Mouse (Mus musculus) embryonic fibroblast, embryonic 13.5 days (primary cell): ENCODE results near the gene Gng7. TPM values are rescaled to one million over a fixed set of nuclear protein-coding genes. Genes with fewer than 3 reads are reported as not detected.
"Not testable (repeated sequence)": the region's sequence is repeated elsewhere in the genome, so short reads cannot be mapped to it uniquely, and the experiment has no call there.

Experiments
- H3K27ac ChIP-seq: 2 replicates; pipeline ENCODE4 v1.5.1; 2012; ENCODE audit warnings: low read length, control low read depth, inconsistent platforms; ENCODE audit not compliant: insufficient read depth
- H3K4me1 ChIP-seq: 2 replicates; pipeline ENCODE4 v1.6.1; 2011; ENCODE audit warnings: low read length; ENCODE audit not compliant: control insufficient read depth, insufficient read depth
- H3K4me3 ChIP-seq: 2 replicates; pipeline ENCODE4 v1.5.1; 2011; ENCODE audit warnings: mild to moderate bottlenecking, control low read depth, low read length; ENCODE audit not compliant: insufficient read depth
- CTCF ChIP-seq: IDR thresholded peaks from 2 replicates; pipeline ENCODE4 v1.5.1; 2011; ENCODE audit warnings: mild to moderate bottlenecking, control low read depth, low read length, moderate library complexity, borderline replicate concordance; ENCODE audit not compliant: insufficient read depth
- POLR2A ChIP-seq: IDR thresholded peaks from 2 replicates; pipeline ENCODE4 v1.6.1; 2011; ENCODE audit warnings: low read depth, mild to moderate bottlenecking, control low read depth, low read length, moderate library complexity
- polyA plus RNA-seq: library from polyadenylated mRNA; stranded (reverse); fragments of >200 nt; gene quantifications from 2 replicates; pipeline ENCODE4 v1.2.4, GENCODE M21; 2011; ENCODE audit warnings: low read depth; ENCODE audit not compliant: missing spikeins, insufficient read length

The Gng7 gene
- polyA plus RNA-seq, 1 experiment, result 5.4 TPM

- no peak for TF ChIP-seq CTCF
- no peak for TF ChIP-seq POLR2A
- H3K4me3 ChIP-seq, result no peak overlapping the region
- H3K27ac ChIP-seq, result no peak overlapping the region
Observed at GRCm38 (mm10) chr10:81051133-81051532, 36.4 kb upstream of the Gng7 start.

GRCm38 (mm10) chr10:81050645-81051044, 35.9 kb upstream of the Gng7 start:
- TF ChIP-seq CTCF (0 out of 2 replicates have a peak, but pooled peaks have one; percentile 5), POLR2A (no peak)
- H3K4me1 ChIP-seq, result no peaks in the 10 kb centered on the region
- no peak overlapping the region for H3K4me3 ChIP-seq
- H3K27ac ChIP-seq, result no peak overlapping the region

More at GRCm38 (mm10) chr10:81051133-81051532, 36.4 kb upstream of the Gng7 start:
- no peaks in the 10 kb centered on the region for H3K4me1 ChIP-seq

GRCm38 (mm10) chr10:81045246-81045645, 30.5 kb upstream of the Gng7 start:
- H3K4me1 ChIP-seq, H3K4me3 ChIP-seq, H3K27ac ChIP-seq: not testable (repeated sequence)

GRCm38 (mm10) chr10:81041458-81042175, 26.9 kb upstream of the Gng7 start:
- H3K4me1 ChIP-seq, result no peaks in the 10 kb centered on the region
- H3K27ac ChIP-seq, result no peak overlapping the region
- TF ChIP-seq CTCF (peak; percentile 75), POLR2A (no peak)
- H3K4me3 ChIP-seq, result no peak overlapping the region

GRCm38 (mm10) chr10:81036988-81037580, 22.3 kb upstream of the Gng7 start, which contains the start of gene Slc39a3:
TSS of gene Slc39a3 (minus strand) at chr10:81037426.
- peak within 1 kb of the TSS; percentile 80 for H3K4me3 ChIP-seq
- peak; percentile 56; the same call in 1 of the 2 replicates for TF ChIP-seq POLR2A
- no peak for TF ChIP-seq CTCF
- no peak within 1 kb of the TSS for H3K27ac ChIP-seq

GRCm38 (mm10) chr10:81036251-81036650, 21.5 kb upstream of the Gng7 start:
- TF ChIP-seq CTCF (no peak), POLR2A (no peak)
- Histone ChIP-seq H3K4me1 (no peaks in the 10 kb centered on the region), H3K27ac (no peak overlapping the region), H3K4me3 (no peak overlapping the region)

More at GRCm38 (mm10) chr10:81036988-81037580, 22.3 kb upstream of the Gng7 start, which contains the start of gene Slc39a3:
- H3K4me1 ChIP-seq, result no peaks in the 10 kb centered on the region

- no peak overlapping the region for H3K4me3 ChIP-seq
- H3K4me1 ChIP-seq, result no peaks in the 10 kb centered on the region
- H3K27ac ChIP-seq, result no peak overlapping the region
- TF ChIP-seq CTCF, result no peak
- TF ChIP-seq POLR2A, result no peak
Observed at GRCm38 (mm10) chr10:81033586-81033985, 18.8 kb upstream of the Gng7 start.

GRCm38 (mm10) chr10:81029031-81029430, 14.3 kb upstream of the Gng7 start:
- H3K4me1 ChIP-seq, result peaks cover 5% of the 10 kb centered on the region; the same call in 1 of the 2 replicates
- TF ChIP-seq CTCF (no peak), POLR2A (no peak)
- H3K27ac ChIP-seq, result no peak overlapping the region
- H3K4me3 ChIP-seq, result no peak overlapping the region

- Histone ChIP-seq H3K4me1 (peaks cover 5% of the 10 kb centered on the region; the same call in 1 of the 2 replicates), H3K27ac (no peak overlapping the region), H3K4me3 (no peak overlapping the region)
- TF ChIP-seq CTCF (no peak), POLR2A (no peak)
Observed at GRCm38 (mm10) chr10:81028219-81028618, 13.5 kb upstream of the Gng7 start.

- TF ChIP-seq POLR2A (no peak), CTCF (no peak)
- H3K27ac ChIP-seq, result peak overlapping the region; percentile 5; the same call in 1 of the 2 replicates
- H3K4me3 ChIP-seq, result no peak overlapping the region
- H3K4me1 ChIP-seq, result peaks cover 5% of the 10 kb centered on the region; the same call in 1 of the 2 replicates
Observed at GRCm38 (mm10) chr10:81027331-81027730, 12.6 kb upstream of the Gng7 start.

- H3K4me1 ChIP-seq, result peaks cover 5% of the 10 kb centered on the region; the same call in 1 of the 2 replicates
- H3K27ac ChIP-seq, result no peak overlapping the region
- H3K4me3 ChIP-seq, result no peak overlapping the region
- TF ChIP-seq CTCF, result no peak
- TF ChIP-seq POLR2A, result no peak
Observed at GRCm38 (mm10) chr10:81026857-81027256, 12.1 kb upstream of the Gng7 start.
